Mouse (Mus musculus): ENCODE data around the gene Camk2n1. TPM values are rescaled to one million over a fixed set of nuclear protein-coding genes. Genes with fewer than 3 reads are reported as not detected.

Camk2n1 gene
- total and polyA plus RNA-seq, 2 experiments from 2014 or later: 29.5 to 37.5 TPM

DNA sequence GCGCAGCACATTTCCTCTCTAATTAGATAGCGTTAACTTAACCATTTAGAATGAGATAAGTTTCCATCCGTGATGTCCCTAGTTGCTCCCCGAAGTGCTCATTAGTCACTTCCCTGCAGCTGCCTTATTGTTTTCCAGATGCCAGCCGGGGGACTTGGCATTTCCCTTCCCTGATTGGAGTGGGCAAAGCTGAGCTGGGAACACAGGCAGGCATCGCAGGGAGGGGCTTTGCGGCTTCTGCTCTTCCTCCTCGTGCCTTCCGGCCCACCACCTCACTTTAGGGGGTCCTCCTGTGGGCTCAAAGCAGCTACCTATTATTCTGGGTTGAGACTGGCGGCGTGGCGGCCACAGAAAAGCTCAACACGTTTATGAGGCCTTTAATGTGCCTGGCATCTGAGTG, 7.1 kb upstream of the Camk2n1 start:
- Histone ChIP-seq H3K36me3 (ENCODE audit: insufficient read depth, low read length) (no peaks in the 10 kb centered on the region), H3K4me3 (ENCODE audit: low read length) (no peak overlapping the region), H3K4me1 (ENCODE audit: insufficient read depth, low read length) (0 out of 2 replicates have a peak, but pooled peaks cover 7% of the 10 kb centered on the region), H3K9me3 (ENCODE audit: low read length) (no peaks in the 10 kb centered on the region), H3K9ac (replicated peaks; ENCODE audit: low read length) (no peak overlapping the region), H3K4me2 (ENCODE audit: low read depth, low read length) (no peak overlapping the region), H3K27me3 (ENCODE audit: insufficient read depth, low read length) (no peaks in the 10 kb centered on the region), H3K27ac (peak overlapping the region; percentile 38)
- ATAC-seq: peak; percentile 50
- TF ChIP-seq CTCF (IDR thresholded peaks at IDR 0.05; ENCODE audit: low read depth): no peak
- WGBS: 15% methylated on average over 13 of the region's 13 CpGs
- DNase-seq (ENCODE audit: low spot score): peak; percentile 47

DNA sequence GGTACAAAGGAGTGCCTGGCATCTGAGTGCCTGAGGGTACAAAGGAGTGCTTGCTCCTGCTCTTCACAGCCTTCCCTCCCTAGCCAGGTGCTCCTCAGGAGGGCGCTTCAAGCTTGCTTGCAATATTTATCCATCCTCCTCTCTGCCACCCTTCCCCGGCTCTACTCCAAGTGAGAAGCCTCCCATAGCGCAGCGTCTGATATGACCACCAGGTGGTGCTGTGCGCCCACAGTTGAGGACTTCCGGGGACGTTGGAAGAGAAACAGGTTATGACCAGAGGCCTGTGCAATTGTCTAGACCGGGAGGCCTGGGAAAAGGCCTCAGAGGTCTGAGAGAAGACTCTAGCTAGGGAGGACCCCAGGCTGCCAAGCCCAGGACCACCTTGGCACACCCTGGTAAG, 6.7 kb upstream of the Camk2n1 start:
- Histone ChIP-seq H3K4me3 (ENCODE audit: low read length) (no peak overlapping the region), H3K27me3 (ENCODE audit: insufficient read depth, low read length) (no peaks in the 10 kb centered on the region), H3K9ac (replicated peaks; ENCODE audit: low read length) (no peak overlapping the region), H3K27ac (peak overlapping the region; percentile 38), H3K4me2 (ENCODE audit: low read depth, low read length) (no peak overlapping the region), H3K4me1 (ENCODE audit: insufficient read depth, low read length) (0 out of 2 replicates have a peak, but pooled peaks cover 7% of the 10 kb centered on the region), H3K9me3 (ENCODE audit: low read length) (no peaks in the 10 kb centered on the region), H3K36me3 (ENCODE audit: insufficient read depth, low read length) (no peaks in the 10 kb centered on the region)
- 1% methylated on average over 8 of the region's 8 CpGs for WGBS
- DNase-seq (ENCODE audit: low spot score) (peak; percentile 96), ATAC-seq (peak; percentile 82)
- TF ChIP-seq CTCF (IDR thresholded peaks at IDR 0.05; ENCODE audit: low read depth): peak; percentile 99

DNA sequence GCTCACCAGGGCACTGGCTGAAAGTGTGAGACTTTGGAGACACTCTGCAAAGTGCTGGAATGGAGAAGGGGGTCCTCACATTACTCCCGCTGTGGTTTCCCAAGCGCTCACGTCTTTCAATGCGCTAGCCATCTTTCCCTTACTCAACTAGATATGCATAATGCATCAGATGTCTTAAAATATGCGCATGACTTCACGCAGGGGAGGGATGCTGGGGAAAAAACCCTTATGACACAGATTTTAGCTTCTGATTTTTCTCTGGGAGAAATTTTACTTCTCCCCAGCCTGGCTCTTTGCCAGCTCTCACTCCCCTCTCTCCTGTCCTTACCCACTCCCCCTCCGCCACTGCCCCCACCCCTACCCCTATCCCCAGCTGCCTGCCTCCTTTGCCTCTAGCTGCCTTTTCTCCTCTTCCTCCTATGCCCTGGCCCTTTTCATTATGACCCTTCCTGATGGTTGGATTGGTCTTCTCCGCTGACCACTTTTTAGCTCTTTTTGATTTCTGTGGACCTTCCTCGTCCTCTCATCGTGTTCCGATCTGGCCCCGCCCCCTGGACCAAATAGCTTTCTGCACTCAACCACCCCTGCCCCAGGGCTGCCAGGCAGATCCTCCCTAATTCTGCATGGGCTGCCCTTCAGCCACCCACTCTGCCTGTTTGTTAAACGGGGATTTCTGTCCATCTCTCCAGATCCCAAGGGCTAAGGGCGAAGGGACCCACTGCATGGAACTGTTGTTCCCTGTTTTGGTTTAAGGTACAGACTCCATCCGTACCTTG, 6.1 kb upstream of the Camk2n1 start:
- no peak for ATAC-seq

DNA sequence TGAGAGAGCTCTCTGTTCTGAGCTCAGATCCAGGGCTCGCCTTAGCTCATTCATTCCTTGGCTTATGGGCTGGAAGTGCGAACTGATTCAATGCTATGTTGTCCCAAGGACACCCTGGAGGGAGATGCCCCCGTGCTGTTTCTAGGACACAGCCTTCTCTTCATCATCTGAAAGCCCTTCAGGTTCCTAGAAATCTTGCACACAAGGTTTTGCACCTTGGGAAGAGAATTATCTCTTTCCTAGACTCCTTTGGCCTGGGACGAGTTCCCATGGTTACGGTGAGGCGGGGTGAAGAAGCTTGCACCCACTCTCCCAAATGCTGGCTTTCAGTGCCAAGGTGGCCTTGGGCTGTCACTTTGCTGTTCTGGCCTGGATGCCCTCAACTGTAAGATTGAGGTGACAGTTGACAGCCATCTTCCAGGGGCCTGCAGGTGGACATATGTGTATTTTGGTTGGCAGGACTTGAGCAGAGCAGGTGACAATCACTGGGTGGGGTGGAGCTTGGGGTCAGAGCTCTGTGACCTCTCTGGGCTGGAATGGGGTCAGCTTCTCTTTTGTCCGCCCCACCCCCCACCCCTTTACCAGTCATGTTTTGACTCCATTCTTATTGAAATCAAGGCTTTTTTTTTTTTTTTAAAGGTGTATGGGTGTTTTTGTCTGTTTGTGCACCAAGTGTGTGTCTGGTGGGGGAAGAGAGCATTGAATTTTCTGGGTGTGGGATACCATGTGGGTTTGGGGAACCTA, 5.1 kb upstream of the Camk2n1 start:
- Histone ChIP-seq H3K27me3 (ENCODE audit: insufficient read depth, low read length) (no peaks in the 10 kb centered on the region), H3K36me3 (ENCODE audit: insufficient read depth, low read length) (no peaks in the 10 kb centered on the region), H3K4me1 (ENCODE audit: insufficient read depth, low read length) (peaks cover 14% of the 10 kb centered on the region), H3K4me2 (ENCODE audit: low read depth, low read length) (no peak overlapping the region), H3K9ac (replicated peaks; ENCODE audit: low read length) (no peak overlapping the region), H3K27ac (no peak overlapping the region), H3K9me3 (ENCODE audit: low read length) (no peaks in the 10 kb centered on the region), H3K4me3 (ENCODE audit: low read length) (no peak overlapping the region)
- WGBS: 46% methylated on average over 7 of the region's 7 CpGs
- ATAC-seq (no peak), DNase-seq (ENCODE audit: low spot score) (no peak)
- TF ChIP-seq CTCF (IDR thresholded peaks at IDR 0.05; ENCODE audit: low read depth): no peak

More for the DNA sequence above, 6.1 kb upstream of the Camk2n1 start:
- Histone ChIP-seq H3K4me1 (ENCODE audit: insufficient read depth, low read length) (peaks cover 7% of the 10 kb centered on the region; the same call in 1 of the 2 replicates), H3K9me3 (ENCODE audit: low read length) (no peaks in the 10 kb centered on the region), H3K36me3 (ENCODE audit: insufficient read depth, low read length) (no peaks in the 10 kb centered on the region), H3K4me3 (ENCODE audit: low read length) (no peak overlapping the region), H3K27ac (peak overlapping the region; percentile 18; the same call in 1 of the 2 replicates), H3K9ac (replicated peaks; ENCODE audit: low read length) (no peak overlapping the region), H3K4me2 (ENCODE audit: low read depth, low read length) (no peak overlapping the region), H3K27me3 (ENCODE audit: insufficient read depth, low read length) (no peaks in the 10 kb centered on the region)
- no peak for TF ChIP-seq CTCF (IDR thresholded peaks at IDR 0.05; ENCODE audit: low read depth)
- 31% methylated on average over 15 of the region's 15 CpGs for WGBS
- DNase-seq (ENCODE audit: low spot score): peak; percentile 18

DNA sequence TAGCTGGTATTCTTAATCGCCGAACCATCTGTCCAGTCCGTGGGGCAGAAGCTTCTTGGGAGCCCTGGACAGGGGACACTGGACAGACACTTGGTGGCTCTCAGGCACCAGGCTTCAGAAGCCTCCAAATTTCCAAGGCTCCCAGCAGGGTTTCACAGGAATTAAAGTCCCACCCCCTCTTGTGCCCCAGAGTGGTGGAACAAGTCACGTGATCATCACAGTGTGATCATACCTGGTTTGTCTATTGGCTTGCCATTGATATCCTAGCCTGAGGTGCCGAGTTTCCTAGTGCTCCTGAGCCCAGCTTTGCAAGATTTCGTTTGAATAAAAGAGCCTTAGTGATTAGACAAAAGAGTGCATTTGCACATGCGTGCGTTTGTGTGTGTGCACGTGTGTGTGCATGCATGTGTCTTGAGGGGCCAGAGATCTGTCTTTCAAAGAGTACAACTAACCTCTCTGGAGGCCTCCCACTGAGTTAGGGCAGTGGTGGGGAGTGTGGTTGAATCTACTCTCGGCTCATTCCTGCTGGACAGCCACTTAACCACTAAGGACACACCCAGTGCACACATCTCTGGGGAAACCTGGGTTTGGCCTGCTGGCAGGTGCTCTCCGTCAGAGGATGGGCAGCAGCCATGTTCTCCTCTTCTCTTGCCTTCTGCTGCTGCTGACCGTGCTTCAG, 4.3 kb upstream of the Camk2n1 start:
- H3K9ac ChIP-seq (replicated peaks; ENCODE audit: low read length): no peak overlapping the region
- H3K36me3 ChIP-seq (ENCODE audit: insufficient read depth, low read length): no peaks in the 10 kb centered on the region
- DNase-seq (ENCODE audit: low spot score): no peak
- H3K27me3 ChIP-seq (ENCODE audit: insufficient read depth, low read length): no peaks in the 10 kb centered on the region
- H3K9me3 ChIP-seq (ENCODE audit: low read length): no peaks in the 10 kb centered on the region
- no peak for TF ChIP-seq CTCF (IDR thresholded peaks at IDR 0.05; ENCODE audit: low read depth)
- H3K4me2 ChIP-seq (ENCODE audit: low read depth, low read length): no peak overlapping the region
- H3K27ac ChIP-seq: no peak overlapping the region
- WGBS: 54% methylated on average over 12 of the region's 12 CpGs
- no peak for ATAC-seq
- peaks cover 14% of the 10 kb centered on the region for H3K4me1 ChIP-seq (ENCODE audit: insufficient read depth, low read length)
- H3K4me3 ChIP-seq (ENCODE audit: low read length): no peak overlapping the region

DNA sequence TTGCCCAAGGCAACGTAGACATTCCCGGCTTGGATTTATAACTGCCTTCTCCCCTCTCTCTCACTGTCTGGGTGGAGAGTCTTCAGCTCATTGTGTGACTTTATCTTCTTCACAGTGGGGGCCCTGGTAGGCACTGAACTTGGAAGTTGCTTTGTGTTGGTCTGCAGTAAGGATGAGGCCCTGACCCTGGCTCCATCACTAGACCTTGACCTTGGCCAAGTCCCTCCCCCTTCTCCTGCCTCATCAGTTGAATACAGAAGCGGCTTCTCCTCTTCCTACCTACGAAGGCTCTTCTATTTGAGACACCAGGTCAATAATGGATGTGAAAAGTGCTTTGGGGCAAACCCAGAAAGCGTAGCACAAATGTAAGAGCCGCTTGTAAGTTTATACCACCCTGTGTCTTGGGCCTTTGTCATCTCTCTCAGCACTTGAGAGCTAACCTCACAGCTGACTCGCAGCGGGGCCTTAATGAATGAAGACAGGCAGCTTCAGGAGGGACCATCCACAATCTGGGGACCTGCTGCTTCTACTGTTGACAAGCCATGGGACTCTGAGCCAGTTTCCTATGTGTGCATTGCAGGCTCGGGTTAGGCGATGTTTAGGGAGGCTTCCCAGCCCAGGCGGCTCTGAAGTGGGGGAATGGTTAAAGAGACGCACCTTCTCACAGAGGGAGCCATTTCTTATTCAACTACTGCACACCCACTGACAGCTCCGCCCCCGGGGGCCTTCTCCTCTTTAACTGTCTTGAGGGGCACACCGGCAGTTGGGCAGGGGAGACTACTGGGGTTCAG, 1.6 kb upstream of the Camk2n1 start:
- Histone ChIP-seq H3K27me3 (ENCODE audit: insufficient read depth, low read length) (no peaks in the 10 kb centered on the region), H3K36me3 (ENCODE audit: insufficient read depth, low read length) (no peaks in the 10 kb centered on the region), H3K9me3 (ENCODE audit: low read length) (no peaks in the 10 kb centered on the region), H3K4me1 (ENCODE audit: insufficient read depth, low read length) (peaks cover 17% of the 10 kb centered on the region), H3K4me2 (ENCODE audit: low read depth, low read length) (peak overlapping the region; percentile 90; the same call in 1 of the 2 replicates), H3K27ac (peak overlapping the region; percentile 95), H3K4me3 (ENCODE audit: low read length) (no peak overlapping the region), H3K9ac (replicated peaks; ENCODE audit: low read length) (no peak overlapping the region)
- ATAC-seq: no peak
- DNase-seq (ENCODE audit: low spot score): peak; percentile 25
- TF ChIP-seq CTCF (IDR thresholded peaks at IDR 0.05; ENCODE audit: low read depth): no peak
- WGBS: 34% methylated on average over 15 of the region's 15 CpGs

Data from hindbrain, postnatal 0 days (tissue).